Mouse (Mus musculus): ENCODE data around the gene Hyal1.

GRCm38 (mm10) chr9:107545602-107546001, 31.1 kb upstream of the Hyal1 start:
- TF ChIP-seq GATA1 (IDR thresholded peaks at IDR 0.05; ENCODE audit: low read length) (no peak), TAL1 (IDR thresholded peaks at IDR 0.05; ENCODE audit: low read length) (no peak)
